Mouse (Mus musculus) ES-E14 (cell line): ENCODE measurements around the gene Stt3b. TPM values are rescaled to one million over a fixed set of nuclear protein-coding genes. Genes with fewer than 3 reads are reported as not detected.

Experiments
- DNase-seq: peaks from one replicate; pipeline ENCODE4 v3.0.0-alpha.2; 2013; ENCODE audit warnings: low read depth, low spot score
- H3K27ac ChIP-seq: 2 replicates; pipeline ENCODE4 v1.5.1; 2012; ENCODE audit warnings: low read depth, mild to moderate bottlenecking, low read length, moderate library complexity, mixed read lengths; ENCODE audit not compliant: poor library complexity, insufficient read depth, severe bottlenecking
- H3K36me3 ChIP-seq: 2 replicates; pipeline ENCODE4 v1.6.1; 2012; ENCODE audit warnings: mild to moderate bottlenecking, low read length, moderate library complexity, mixed read lengths; ENCODE audit not compliant: control insufficient read depth, poor library complexity, insufficient read depth, severe bottlenecking
- H3K4me1 ChIP-seq, 2 experiments: fragments of 150-350 bp in 1 of 2; sonication (generic) in 1 of 2; 2 replicates each; pipeline ENCODE4 v1.6.1; 2012; ENCODE audit warnings: low read length in 2 of 2, mild to moderate bottlenecking in 1 of 2, mixed read lengths in 1 of 2; ENCODE audit not compliant: control insufficient read depth in 2 of 2, insufficient read depth in 2 of 2, poor library complexity in 1 of 2
- H3K4me3 ChIP-seq, 2 experiments: fragments of 150-350 bp in 1 of 2; sonication (generic) in 1 of 2; 2 replicates each; pipeline ENCODE4 v1.5.1; 2012; ENCODE audit warnings: low read length in 2 of 2, low read depth in 1 of 2, mild to moderate bottlenecking in 1 of 2, mixed read lengths in 1 of 2; ENCODE audit not compliant: insufficient read depth in 1 of 2, poor library complexity in 1 of 2, severe bottlenecking in 1 of 2
- H3K9ac ChIP-seq: 2 replicates; pipeline ENCODE4 v1.6.1; 2012; ENCODE audit warnings: low read depth, mild to moderate bottlenecking, low read length, mixed read lengths; ENCODE audit not compliant: poor library complexity, insufficient read depth, severe bottlenecking
- H3K9me3 ChIP-seq: fragments of 150-350 bp; sonication (generic); 2 replicates; pipeline ENCODE4 v1.6.1; 2012; ENCODE audit warnings: low read depth, mild to moderate bottlenecking, low read length; ENCODE audit not compliant: control insufficient read depth, insufficient read depth
- HCFC1 ChIP-seq: IDR thresholded peaks from 2 replicates; pipeline ENCODE4 v1.6.1; 2012; ENCODE audit warnings: low read length, inconsistent platforms, borderline replicate concordance; ENCODE audit not compliant: insufficient read depth
- ZC3H11A ChIP-seq: IDR thresholded peaks from 2 replicates; pipeline ENCODE4 v1.6.1; 2012; ENCODE audit warnings: low read depth, mild to moderate bottlenecking, inconsistent platforms, low read length, borderline replicate concordance
- ZNF384 ChIP-seq: IDR thresholded peaks from 2 replicates; pipeline ENCODE4 v1.6.1; 2012; ENCODE audit warnings: low read depth, low read length, inconsistent platforms
- in situ Hi-C, 2 experiments: fragments of 600-800 bp; cut with MboI; formaldehyde crosslinking; loops; one replicate each; pipeline ENCODE4 v1.15.1; 2025; ENCODE audit warnings: low sequenced_read_pairs in 2 of 2, inconsistent platforms in 1 of 2; ENCODE audit not compliant: unreplicated experiment in 2 of 2
- total RNA-seq: library from RNA; depleted of rRNA; stranded (reverse); fragments of 300-350 nt; gene quantifications from 2 replicates; pipeline ENCODE4 v1.2.3, GENCODE M21; 2012

Stt3b gene
- total RNA-seq, 1 experiment: 150 TPM

- TF ChIP-seq HCFC1 (no peak), ZNF384 (no peak), ZC3H11A (no peak)
- Histone ChIP-seq H3K4me3 (no peak overlapping the region), H3K4me1 (no peaks in the 10 kb centered on the region), H3K9me3 (no peaks in the 10 kb centered on the region), H3K9ac (no peak overlapping the region), H3K36me3 (no peaks in the 10 kb centered on the region), H3K27ac (no peak overlapping the region)
- in situ Hi-C loops: no loop called here
- no peak for DNase-seq
These were observed 117.3 kb downstream of the Stt3b start for GRCm38 (mm10) chr9:115192890-115193289.
